Mouse (Mus musculus) hindbrain, embryonic 15.5 days (tissue): Measurements from ENCODE around the gene Selenbp2. TPM values are rescaled to one million over a fixed set of nuclear protein-coding genes. Genes with fewer than 3 reads are reported as not detected.
"Not testable (repeated sequence)": the region's sequence is repeated elsewhere in the genome, so short reads cannot be mapped to it uniquely, and the experiment has no call there.

Experiments used
- ATAC-seq: fragments of 200-750 bp; cut with Nextera tagmentation; 2 replicates; pipeline ENCODE4 v1.8.0; 2017; ENCODE audit warnings: low read depth, moderate number of reproducible peaks, moderate TSS enrichment; ENCODE audit not compliant: low FRiP score
- H3K27ac ChIP-seq: fragments of 300-500 bp; sonication (generic); replicated peaks from 2 replicates; pipeline ENCODE4 v1.5.1; 2015; ENCODE audit warnings: mild to moderate bottlenecking, inconsistent platforms
- H3K27me3 ChIP-seq: fragments of 300-500 bp; sonication (generic); 2 replicates; pipeline ENCODE4 v1.6.1; 2015; ENCODE audit warnings: control low read depth, inconsistent platforms
- H3K36me3 ChIP-seq: fragments of 300-500 bp; sonication (generic); 2 replicates; pipeline ENCODE4 v1.6.1; 2015; ENCODE audit warnings: control low read depth, inconsistent platforms
- H3K4me1 ChIP-seq: fragments of 300-500 bp; sonication (generic); replicated peaks from 2 replicates; pipeline ENCODE4 v1.6.1; 2015; ENCODE audit warnings: control low read depth, inconsistent platforms
- H3K4me2 ChIP-seq: fragments of 300-500 bp; sonication (generic); 2 replicates; pipeline ENCODE4 v1.6.1; 2015; ENCODE audit warnings: moderate library complexity, mild to moderate bottlenecking, inconsistent platforms
- H3K4me3 ChIP-seq: fragments of 300-500 bp; sonication (generic); 2 replicates; pipeline ENCODE4 v1.5.1; 2015; ENCODE audit warnings: mild to moderate bottlenecking, inconsistent platforms
- H3K9ac ChIP-seq: fragments of 300-500 bp; sonication (generic); 2 replicates; pipeline ENCODE4 v1.6.1; 2015; ENCODE audit warnings: inconsistent platforms
- H3K9me3 ChIP-seq: fragments of 300-500 bp; sonication (generic); 2 replicates; pipeline ENCODE4 v1.6.1; 2016; ENCODE audit warnings: control low read depth, inconsistent platforms
- WGBS: fragments of 180-500 bp; shearing (Covaris S2); methylation state at CpG from one replicate; pipeline ENCODE4 v1.1.7; 2015; 5-methylcytosine and 5-hydroxymethylcytosine counted together
- polyA plus RNA-seq: library from polyadenylated mRNA; unstranded; fragments of >200 nt; fragmentation: Nextera tagmentation; extraction: Ambion mirVana; gene quantifications from 2 replicates; pipeline ENCODE4 v1.2.1, GENCODE M21; 2015

Selenbp2 gene
- polyA plus RNA-seq, 1 experiment from 2014 or later: 0.65 TPM

- H3K27me3 ChIP-seq, H3K9ac ChIP-seq, ATAC-seq, H3K27ac ChIP-seq, H3K9me3 ChIP-seq, H3K36me3 ChIP-seq, H3K4me1 ChIP-seq, H3K4me3 ChIP-seq, H3K4me2 ChIP-seq: not testable (repeated sequence)
- 94% methylated on average over 4 of the region's 4 CpGs for WGBS
These were observed 2.9 kb downstream of the Selenbp2 start for GRCm38 (mm10) chr3:94696257-94696656.

- 91% methylated on average over 7 of the region's 7 CpGs for WGBS
- not testable (repeated sequence) for H3K27ac ChIP-seq, H3K27me3 ChIP-seq, H3K36me3 ChIP-seq, H3K4me1 ChIP-seq, H3K9ac ChIP-seq, ATAC-seq, H3K4me2 ChIP-seq, H3K4me3 ChIP-seq, H3K9me3 ChIP-seq
These were observed 8.9 kb downstream of the Selenbp2 start for GRCm38 (mm10) chr3:94702163-94702810.

- Histone ChIP-seq H3K9ac (no peak overlapping the region), H3K4me2 (no peak overlapping the region), H3K4me3 (no peak overlapping the region), H3K9me3 (no peaks in the 10 kb centered on the region), H3K4me1 (no peaks in the 10 kb centered on the region), H3K27me3 (no peaks in the 10 kb centered on the region), H3K36me3 (no peaks in the 10 kb centered on the region), H3K27ac (no peak overlapping the region)
- no peak for ATAC-seq
- 88% methylated on average over 3 of the region's 3 CpGs for WGBS
These were observed 9.5 kb downstream of the Selenbp2 start for GRCm38 (mm10) chr3:94702856-94703255.

- not testable (repeated sequence) for H3K27ac ChIP-seq, H3K27me3 ChIP-seq, H3K4me2 ChIP-seq, H3K36me3 ChIP-seq, H3K9ac ChIP-seq, ATAC-seq, H3K4me3 ChIP-seq, H3K4me1 ChIP-seq, H3K9me3 ChIP-seq
- WGBS: 35% methylated on average over 3 of the region's 3 CpGs
These were observed 10.0 kb downstream of the Selenbp2 start for GRCm38 (mm10) chr3:94703364-94703763.

GRCm38 (mm10) chr3:94710591-94710990, 17.2 kb downstream of the Selenbp2 start:
- H3K27me3 ChIP-seq, H3K4me2 ChIP-seq, H3K9me3 ChIP-seq, ATAC-seq, H3K27ac ChIP-seq, H3K36me3 ChIP-seq, H3K9ac ChIP-seq, H3K4me1 ChIP-seq, H3K4me3 ChIP-seq: not testable (repeated sequence)

- H3K4me2 ChIP-seq, H3K27me3 ChIP-seq, H3K4me1 ChIP-seq, H3K9ac ChIP-seq, H3K27ac ChIP-seq, H3K9me3 ChIP-seq, ATAC-seq, H3K4me3 ChIP-seq, H3K36me3 ChIP-seq: not testable (repeated sequence)
- 79% methylated on average over 3 of the region's 3 CpGs for WGBS
These were observed 20.1 kb downstream of the Selenbp2 start for GRCm38 (mm10) chr3:94713424-94713823.

GRCm38 (mm10) chr3:94718253-94718652, 24.9 kb downstream of the Selenbp2 start:
- H3K4me3 ChIP-seq, H3K4me1 ChIP-seq, ATAC-seq, H3K36me3 ChIP-seq, H3K4me2 ChIP-seq, H3K27me3 ChIP-seq, H3K27ac ChIP-seq, H3K9ac ChIP-seq, H3K9me3 ChIP-seq: not testable (repeated sequence)
- WGBS: 34% methylated on average over 1 of the region's 1 CpGs

GRCm38 (mm10) chr3:94723637-94724036, 30.3 kb downstream of the Selenbp2 start:
- not testable (repeated sequence) for H3K27me3 ChIP-seq, ATAC-seq, H3K4me2 ChIP-seq, H3K4me1 ChIP-seq, H3K4me3 ChIP-seq, H3K9ac ChIP-seq, H3K36me3 ChIP-seq, H3K9me3 ChIP-seq, H3K27ac ChIP-seq
- WGBS: 38% methylated on average over 2 of the region's 2 CpGs

GRCm38 (mm10) chr3:94745691-94746090, 52.3 kb downstream of the Selenbp2 start:
- H3K9ac ChIP-seq: no peak overlapping the region
- H3K4me2 ChIP-seq: no peak overlapping the region
- no peaks in the 10 kb centered on the region for H3K27me3 ChIP-seq
- ATAC-seq: no peak
- H3K4me3 ChIP-seq: no peak overlapping the region
- no peaks in the 10 kb centered on the region for H3K36me3 ChIP-seq
- no peaks in the 10 kb centered on the region for H3K4me1 ChIP-seq
- H3K27ac ChIP-seq: no peak overlapping the region
- 96% methylated on average over 17 of the region's 17 CpGs for WGBS
- H3K9me3 ChIP-seq: peaks cover 6% of the 10 kb centered on the region; the same call in 1 of the 2 replicates

Other genes with a start within 250 kb of the Selenbp2 start
- gene Oaz3, start 249.6 kb upstream of the Selenbp2 start, polyA plus RNA-seq: 1.4 and 1.6 TPM in 2 replicates
- gene Celf3, start 215.3 kb upstream of the Selenbp2 start, polyA plus RNA-seq: 219 and 232 TPM in 2 replicates
- gene Riiad1, start 213.2 kb upstream of the Selenbp2 start, polyA plus RNA-seq: 20.0 and 21.0 TPM in 2 replicates
- 95.4 and 100 TPM in 2 replicates for gene Snx27, start 110.8 kb upstream of the Selenbp2 start, polyA plus RNA-seq
- not detected in 2 replicates for gene Gm10972, start 50.4 kb upstream of the Selenbp2 start, polyA plus RNA-seq
- 6.5 and 8.0 TPM in 2 replicates for gene Tuft1, start 34.7 kb upstream of the Selenbp2 start, polyA plus RNA-seq
- 13.5 and 14.3 TPM in 2 replicates for gene Cgn, start 92.9 kb downstream of the Selenbp2 start, polyA plus RNA-seq
- 20.6 and 21.1 TPM in 2 replicates for gene Pogz, start 144.0 kb downstream of the Selenbp2 start, polyA plus RNA-seq
- 352 and 354 TPM in 2 replicates for gene Psmb4, start 193.4 kb downstream of the Selenbp2 start, polyA plus RNA-seq
- gene Selenbp1, start 239.5 kb downstream of the Selenbp2 start, polyA plus RNA-seq: 15.5 and 16.4 TPM in 2 replicates